Mouse (Mus musculus) ovary, postnatal 14 days (tissue): ENCODE results near the gene Kcnab3.
"Not testable (repeated sequence)": the region's sequence is repeated elsewhere in the genome, so short reads cannot be mapped to it uniquely, and the experiment has no call there.

Experiments
- DNase-seq: peaks from one replicate; pipeline ENCODE4 v3.0.0; 2022; ENCODE audit warnings: low spot score

Kcnab3 gene

DNA sequence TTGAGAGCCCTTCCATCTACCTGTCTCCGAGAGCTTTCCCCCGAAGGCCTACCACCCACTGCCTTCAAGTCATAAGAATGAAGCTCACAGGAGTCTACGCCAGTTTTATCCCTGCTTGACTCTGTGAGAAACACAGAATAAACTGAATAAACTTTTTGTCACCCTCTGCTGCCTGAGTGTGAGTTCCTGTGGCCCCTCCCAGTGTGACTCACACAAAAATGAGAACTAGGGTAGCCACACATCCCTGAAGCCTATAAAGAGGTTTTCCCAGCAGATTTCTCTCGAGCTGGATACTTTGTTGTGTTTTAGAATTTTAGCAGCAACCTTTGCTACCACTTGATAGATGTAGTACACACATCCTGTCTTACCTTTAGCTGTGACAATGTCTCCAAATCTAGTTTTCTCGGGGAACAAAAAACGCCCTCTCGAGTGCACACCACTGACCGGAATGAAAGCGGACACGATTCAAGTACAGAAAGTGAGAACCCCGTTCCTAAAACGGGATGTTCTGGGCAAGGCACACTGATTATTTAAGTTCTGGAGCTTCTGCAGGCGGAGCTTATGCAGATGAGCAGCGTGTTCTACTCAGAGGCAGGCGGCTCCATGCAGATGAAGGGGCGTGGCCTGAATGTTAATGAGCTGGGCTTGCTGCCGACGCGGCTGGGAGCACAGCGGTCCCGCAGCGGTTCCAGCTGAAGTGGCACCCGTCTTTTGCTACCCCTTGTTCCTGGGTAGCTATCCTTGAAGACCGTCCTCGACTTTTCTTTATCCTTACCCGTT lies at the start of gene Kcnab3:
Gene Kcnab3, plus strand, starts transcription at position 631 of the 780 bp plus-strand sequence.
- DNase-seq: peak; percentile 68

DNA sequence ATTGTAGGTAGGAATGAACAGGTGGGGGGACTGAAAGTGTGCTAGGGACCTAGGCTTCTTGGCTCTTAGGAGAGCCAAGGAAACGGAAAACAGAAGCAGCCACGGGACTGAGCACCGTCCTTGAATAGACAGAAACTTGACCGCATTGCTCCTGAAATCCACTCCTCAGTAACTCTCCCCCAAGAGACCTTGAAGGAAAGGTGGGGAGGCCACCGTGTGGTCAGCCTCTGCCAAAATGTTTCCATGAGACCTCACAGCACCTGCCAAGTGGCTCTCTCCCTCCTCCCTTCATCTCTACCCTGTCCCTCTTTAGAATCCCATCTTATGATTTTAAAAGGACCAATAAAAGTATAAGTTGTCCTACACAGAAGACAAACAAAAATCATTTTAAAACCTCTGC lies 48.8 kb upstream of the Kcnab3 start:
- DNase-seq: no peak

GRCm38 (mm10) chr11:69291111-69291510 lies 34.9 kb upstream of the Kcnab3 start:
- no peak for DNase-seq

DNA sequence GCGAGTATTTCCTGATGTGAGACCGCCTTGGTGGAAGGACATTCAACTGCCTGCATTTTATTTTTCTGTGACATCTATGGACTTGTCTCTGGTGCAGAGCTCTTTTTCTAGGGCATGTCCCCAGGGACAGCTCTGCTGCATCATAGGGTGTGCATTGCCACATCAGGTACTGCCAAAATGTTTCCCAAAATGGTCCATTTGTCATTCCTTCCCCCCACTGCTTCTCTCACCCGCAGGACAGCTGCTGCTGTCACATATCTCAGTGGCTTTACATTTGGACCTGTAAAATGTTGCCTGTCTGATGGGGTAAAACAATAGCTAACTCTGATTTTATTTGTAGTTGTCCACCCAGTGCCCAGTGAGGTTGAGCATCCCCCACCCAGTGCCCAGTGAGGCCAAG lies 30.8 kb upstream of the Kcnab3 start:
- DNase-seq: no peak

DNA sequence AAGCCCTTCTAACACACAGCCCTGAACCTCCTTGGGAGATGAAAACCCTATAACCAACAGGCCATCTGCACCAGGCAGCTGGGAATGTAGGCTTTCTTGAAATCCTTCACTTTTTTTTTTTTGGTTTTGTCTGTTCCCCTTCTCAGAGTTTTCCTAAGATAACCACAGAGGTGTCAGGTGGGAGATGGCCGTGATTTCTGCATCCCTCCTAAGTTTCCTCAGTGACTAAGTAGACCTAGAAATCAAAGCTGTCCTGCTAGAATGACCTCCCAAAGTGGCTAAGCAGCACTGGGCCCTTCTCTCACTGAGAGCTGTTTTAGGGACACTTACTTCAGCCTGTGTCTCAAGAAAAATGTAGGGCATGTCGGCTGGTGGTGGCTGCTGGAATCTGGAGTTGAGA lies 28.3 kb upstream of the Kcnab3 start:
- no peak for DNase-seq

DNA sequence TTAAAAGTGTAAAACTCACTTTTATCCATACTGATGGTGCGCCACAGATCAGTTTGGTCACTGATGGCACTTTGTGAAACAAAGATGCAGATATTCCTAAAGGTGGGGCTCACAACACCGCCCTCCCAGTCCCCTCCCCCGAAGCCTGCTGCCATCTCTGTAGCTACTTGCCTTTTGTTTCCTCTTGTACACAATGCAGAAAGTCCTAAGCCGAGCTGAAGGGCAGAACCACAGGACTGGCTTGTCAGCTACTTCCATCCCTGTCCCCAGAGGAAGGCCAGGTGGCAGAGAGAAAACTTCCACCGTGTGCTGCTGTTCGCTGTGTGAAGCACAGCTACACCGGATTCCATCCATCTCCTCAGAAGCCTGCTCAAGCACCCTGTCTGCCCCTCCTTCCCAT lies 27.8 kb upstream of the Kcnab3 start:
- no peak for DNase-seq

GRCm38 (mm10) chr11:69302817-69303216 lies 23.2 kb upstream of the Kcnab3 start:
- DNase-seq: no peak

- DNase-seq: no peak
Measured at GRCm38 (mm10) chr11:69305291-69305690, 20.8 kb upstream of the Kcnab3 start.

DNA sequence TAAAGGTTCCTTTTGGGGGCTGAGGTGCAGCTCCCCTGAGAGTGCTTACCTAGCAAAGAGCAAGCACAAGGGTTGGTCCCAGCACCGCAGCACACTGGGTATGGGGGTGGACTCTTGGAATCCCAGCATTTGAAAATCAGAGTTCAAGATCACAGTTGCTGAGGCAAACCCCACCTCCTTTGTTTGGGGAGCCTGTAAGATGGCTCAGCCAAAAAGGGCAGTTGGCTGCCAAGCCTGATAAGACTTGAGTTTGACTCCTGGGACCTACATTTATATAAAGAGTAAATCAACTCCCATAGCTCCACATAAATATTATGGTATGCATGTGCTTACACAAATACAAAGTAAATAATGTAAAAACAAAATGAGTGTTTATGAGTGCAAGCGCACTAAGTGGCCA lies 20.0 kb upstream of the Kcnab3 start:
- DNase-seq: no peak

- DNase-seq: no peak
Measured at GRCm38 (mm10) chr11:69311266-69311665, 14.8 kb upstream of the Kcnab3 start.

DNA sequence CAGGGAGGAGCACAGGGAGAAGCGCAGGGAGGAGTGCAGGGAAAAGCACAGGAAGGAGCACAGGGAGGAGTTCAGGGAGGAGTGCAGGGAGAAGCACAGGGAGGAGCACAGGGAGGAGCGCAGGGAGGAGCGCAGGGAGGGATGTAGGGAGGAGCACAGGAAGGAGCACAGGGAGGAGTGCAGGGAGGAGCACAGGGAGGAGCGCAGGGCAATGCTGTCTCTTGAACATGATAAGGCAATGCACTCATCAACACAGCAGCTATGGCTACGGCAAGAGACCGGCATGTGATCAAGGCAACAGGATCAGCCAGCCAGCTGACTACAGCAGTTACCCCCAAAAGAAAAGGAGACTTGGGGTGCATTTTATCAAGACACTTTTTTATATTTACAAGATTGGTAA lies 9.7 kb upstream of the Kcnab3 start:
- no peak for DNase-seq

- DNase-seq: not testable (repeated sequence)
Measured at GRCm38 (mm10) chr11:69318000-69318399, 8.1 kb upstream of the Kcnab3 start.

DNA sequence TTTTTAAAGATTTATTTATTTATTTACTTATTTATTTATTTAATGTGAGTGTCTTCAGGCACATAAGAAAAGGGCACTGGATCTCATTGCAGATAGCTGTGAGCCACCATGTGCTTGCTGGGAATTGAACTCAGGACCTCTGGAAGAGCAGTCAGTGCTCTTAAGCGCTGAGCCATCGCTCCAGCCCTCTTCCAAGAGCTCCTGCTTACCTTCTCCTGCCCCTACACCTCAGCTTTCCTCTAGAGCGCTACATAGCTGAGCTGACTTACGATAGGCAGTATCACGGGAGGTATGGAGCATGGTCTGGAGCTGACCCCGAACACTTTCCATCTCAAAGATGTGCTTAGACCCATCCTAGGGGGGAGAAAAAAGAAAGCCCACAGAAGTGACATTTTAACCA lies 4.5 kb upstream of the Kcnab3 start:
- DNase-seq: no peak

- no peak for DNase-seq
Measured at GRCm38 (mm10) chr11:69322010-69322409, 4.0 kb upstream of the Kcnab3 start.

DNA sequence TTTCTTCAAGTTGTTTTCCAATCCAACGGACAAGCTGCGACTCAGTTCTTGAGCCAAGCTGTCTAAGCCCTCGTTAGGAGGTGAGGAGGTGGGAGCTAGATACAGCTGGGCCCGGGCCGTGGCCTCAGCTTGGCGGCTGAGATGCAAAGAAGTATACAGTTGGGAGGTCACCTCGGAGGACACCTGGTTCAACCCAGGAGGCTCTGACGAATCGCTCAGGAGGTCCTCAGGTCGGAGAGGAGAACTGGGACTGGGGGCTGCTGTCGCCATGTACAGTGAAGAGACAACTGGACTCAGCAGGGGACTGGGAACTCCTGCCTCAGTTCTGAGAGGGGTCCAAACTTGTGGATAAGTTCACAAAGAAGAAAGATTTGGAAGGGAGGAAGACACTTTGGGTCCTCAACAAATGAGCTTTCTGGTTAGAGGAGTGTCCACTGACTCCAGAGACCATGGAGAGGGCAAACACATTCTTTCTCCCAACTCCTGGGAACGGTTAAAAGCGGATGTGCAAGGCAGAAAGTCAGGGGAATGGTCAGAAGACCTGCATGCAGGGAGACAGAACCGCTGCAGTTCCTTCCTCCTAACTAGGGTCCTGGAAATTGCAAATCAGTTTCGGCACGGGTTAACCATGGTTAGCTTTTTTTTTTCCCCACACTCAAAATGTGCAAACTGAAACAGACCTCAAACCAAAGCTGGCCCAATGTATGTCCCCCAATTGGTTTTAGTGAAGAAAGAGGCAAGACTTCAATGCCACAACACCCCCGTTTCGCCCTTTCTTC lies 3.2 kb upstream of the Kcnab3 start:
- no peak for DNase-seq

DNA sequence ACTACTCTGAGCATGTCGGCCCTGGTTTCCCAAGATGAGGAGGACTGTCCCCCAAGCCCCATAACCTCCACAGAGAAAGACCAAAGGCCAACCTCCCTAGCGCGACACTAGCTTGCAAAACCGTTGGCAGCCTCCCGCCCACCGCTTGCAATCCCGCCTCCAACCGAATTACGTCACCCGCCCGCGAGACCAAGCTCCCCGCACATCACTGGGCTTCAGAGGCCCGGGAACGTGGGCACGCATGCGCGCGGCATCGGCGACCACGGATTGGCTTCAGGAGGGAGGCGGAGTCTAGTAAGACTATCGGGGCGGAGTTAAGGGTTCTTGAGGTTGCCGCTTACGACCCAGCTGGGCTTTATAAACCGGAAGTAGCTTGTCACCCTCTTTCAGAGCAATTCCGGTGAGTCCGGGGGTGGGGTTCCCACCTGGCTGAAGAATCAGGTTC lies 2.4 kb upstream of the Kcnab3 start, which contains the start of the genes Cntrob and Trappc1:
Gene Cntrob, minus strand, starts transcription at position 109 of the 445 bp plus-strand sequence.
Gene Trappc1, plus strand, starts transcription at position 314 of the 445 bp plus-strand sequence.
- peak; percentile 96 for DNase-seq

GRCm38 (mm10) chr11:69324749-69325148 lies 1.3 kb upstream of the Kcnab3 start:
- no peak for DNase-seq

- peak; percentile 33 for DNase-seq
Measured at GRCm38 (mm10) chr11:69326408-69327156, 524 bp downstream of the Kcnab3 start.

- no peak for DNase-seq
Measured at GRCm38 (mm10) chr11:69327157-69327442, 1.0 kb downstream of the Kcnab3 start.

DNA sequence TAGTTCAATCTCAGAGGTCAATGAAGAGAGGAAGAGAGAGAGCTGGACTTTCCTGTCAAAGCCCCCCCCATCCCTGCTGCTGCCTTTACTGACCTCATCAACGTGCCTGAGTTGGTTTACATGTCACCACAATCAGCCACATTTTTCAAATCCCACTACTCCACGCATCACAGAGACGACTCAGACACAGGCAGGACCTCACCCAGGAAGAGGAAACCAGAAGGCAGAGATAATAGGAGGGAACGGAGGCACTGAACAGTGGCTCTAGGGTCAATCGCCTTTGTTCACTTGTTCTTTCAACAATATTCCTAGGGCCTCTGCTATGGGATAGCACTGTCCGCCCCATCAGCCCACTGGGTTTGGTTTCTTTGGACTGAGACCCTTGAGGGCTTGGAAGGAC lies 1.6 kb downstream of the Kcnab3 start:
- DNase-seq: no peak

- DNase-seq: no peak
Measured at GRCm38 (mm10) chr11:69328517-69328916, 2.5 kb downstream of the Kcnab3 start.

GRCm38 (mm10) chr11:69331152-69331551 lies 5.1 kb downstream of the Kcnab3 start:
- no peak for DNase-seq
